Mouse (Mus musculus) lung, adult 2 months (tissue): ENCODE measurements around the gene Nos2.

Source experiments
- CTCF ChIP-seq: fragments of 200-500 bp; IDR thresholded peaks from 2 replicates; pipeline ENCODE4 v1.5.1; 2011; ENCODE audit warnings: mild to moderate bottlenecking, low read length, control low read depth; ENCODE audit not compliant: insufficient read depth
- POLR2A ChIP-seq: fragments of 200-500 bp; IDR thresholded peaks from 2 replicates; pipeline ENCODE4 v1.6.1; 2011; ENCODE audit warnings: low read depth, mild to moderate bottlenecking, control low read depth, low read length, borderline replicate concordance; ENCODE audit errors: extremely low read depth

DNA sequence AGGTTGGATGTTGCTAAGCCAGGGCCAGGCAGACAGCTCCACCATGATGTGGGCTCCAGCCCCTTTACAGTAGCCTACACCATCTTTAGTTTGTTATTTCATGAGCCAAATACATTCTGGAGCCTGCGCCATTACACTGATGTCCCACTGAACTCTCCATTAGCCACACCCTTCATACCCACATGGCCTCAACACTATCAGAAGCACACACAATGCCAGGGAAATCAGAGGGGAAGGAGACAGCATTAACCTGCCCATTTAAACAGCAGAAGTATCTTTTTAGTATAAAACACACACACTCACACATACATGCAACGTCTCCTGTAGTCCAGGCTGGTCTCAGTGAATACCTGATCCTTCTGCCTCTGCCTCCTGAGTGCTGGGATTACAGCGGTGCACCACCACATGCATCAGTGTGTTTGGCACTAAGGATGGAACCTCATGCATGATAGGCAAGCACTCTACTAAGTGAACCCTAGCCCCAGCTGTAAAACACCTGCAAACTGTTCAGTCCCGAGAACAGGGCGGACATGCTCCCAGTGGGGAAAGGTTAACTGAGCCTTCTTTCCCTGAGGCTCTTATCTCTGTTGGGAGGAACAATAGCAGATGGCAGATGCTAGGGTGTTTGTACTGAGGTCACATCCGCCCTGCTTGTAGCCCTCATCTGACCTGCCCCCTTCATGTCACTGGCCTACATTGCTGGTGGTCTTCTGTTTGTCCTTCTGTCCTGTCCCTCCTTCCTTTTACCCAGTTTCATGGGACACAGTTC is 87.6 kb downstream of the Nos2 start:
- TF ChIP-seq CTCF (no peak), POLR2A (no peak)
